Mouse (Mus musculus) forebrain, embryonic 11.5 days (tissue): Measurements from ENCODE around the gene Chit1. TPM values are rescaled to one million over a fixed set of nuclear protein-coding genes. Genes with fewer than 3 reads are reported as not detected.
A peak's percentile ranks its signal among the peaks of the same experiment; 100 is the strongest.

Experiments used
- ATAC-seq: fragments of 200-750 bp; cut with Nextera tagmentation; replicated peaks from 2 replicates; pipeline ENCODE4 v1.8.0; 2017; ENCODE audit warnings: moderate TSS enrichment; ENCODE audit not compliant: low FRiP score
- DNase-seq: peaks from one replicate; pipeline ENCODE4 v3.0.0-alpha.2; 2017; ENCODE audit warnings: low spot score
- H3K27ac ChIP-seq: fragments of 300-500 bp; sonication (generic); 2 replicates; pipeline ENCODE4 v1.5.1; 2014; ENCODE audit warnings: low read depth, low read length
- H3K27me3 ChIP-seq: fragments of 300-500 bp; sonication (generic); 2 replicates; pipeline ENCODE4 v1.6.1; 2014; ENCODE audit warnings: mild to moderate bottlenecking, low read length, mixed read lengths; ENCODE audit not compliant: control insufficient read depth, insufficient read depth
- H3K36me3 ChIP-seq: fragments of 300-500 bp; sonication (generic); 2 replicates; pipeline ENCODE4 v1.6.1; 2014; ENCODE audit warnings: mild to moderate bottlenecking, low read length, moderate library complexity, mixed read lengths; ENCODE audit not compliant: control insufficient read depth, insufficient read depth
- H3K4me1 ChIP-seq: fragments of 300-500 bp; sonication (generic); replicated peaks from 2 replicates; pipeline ENCODE4 v1.6.1; 2014; ENCODE audit warnings: low read length, mixed read lengths; ENCODE audit not compliant: control insufficient read depth, insufficient read depth
- H3K4me2 ChIP-seq: fragments of 300-500 bp; sonication (generic); 2 replicates; pipeline ENCODE4 v1.6.1; 2014; ENCODE audit warnings: low read depth, mild to moderate bottlenecking, low read length, moderate library complexity, mixed read lengths; ENCODE audit not compliant: severe bottlenecking
- H3K4me3 ChIP-seq: fragments of 300-500 bp; sonication (generic); 2 replicates; pipeline ENCODE4 v1.5.1; 2014; ENCODE audit warnings: low read depth, low read length
- H3K9ac ChIP-seq: fragments of 300-500 bp; sonication (generic); 2 replicates; pipeline ENCODE4 v1.6.1; 2014; ENCODE audit warnings: low read length
- H3K9me3 ChIP-seq: fragments of 300-500 bp; sonication (generic); 2 replicates; pipeline ENCODE4 v1.6.1; 2016; ENCODE audit warnings: low read length, mixed read lengths; ENCODE audit not compliant: control insufficient read depth
- WGBS: fragments of 180-500 bp; shearing (Covaris S2); extraction: QIAGEN DNeasy Blood & Tissue Kit; methylation state at CpG from one replicate; pipeline ENCODE4 v1.1.7; 2014; 5-methylcytosine and 5-hydroxymethylcytosine counted together
- polyA plus RNA-seq: library from polyadenylated mRNA; unstranded; fragments of >200 nt; fragmentation: Nextera tagmentation; extraction: Ambion mirVana; gene quantifications from 2 replicates; pipeline ENCODE4 v1.2.1, GENCODE M21; 2014

The Chit1 gene
- polyA plus RNA-seq, 1 experiment from 2014 or later, result not detected

GRCm38 (mm10) chr1:134098726-134099515 is 12.1 kb upstream of the Chit1 start:
- Histone ChIP-seq H3K4me2 (peak overlapping the region; percentile 78), H3K36me3 (no peaks in the 10 kb centered on the region), H3K9me3 (no peaks in the 10 kb centered on the region), H3K9ac (peak overlapping the region; percentile 54), H3K27me3 (no peaks in the 10 kb centered on the region), H3K4me1 (peaks cover 10% of the 10 kb centered on the region), H3K4me3 (peak overlapping the region; percentile 32), H3K27ac (peak overlapping the region; percentile 54)
- DNase-seq (peak; percentile 76), ATAC-seq (peak; percentile 85)
- WGBS, result 9% methylated on average over 17 of the region's 17 CpGs

DNA sequence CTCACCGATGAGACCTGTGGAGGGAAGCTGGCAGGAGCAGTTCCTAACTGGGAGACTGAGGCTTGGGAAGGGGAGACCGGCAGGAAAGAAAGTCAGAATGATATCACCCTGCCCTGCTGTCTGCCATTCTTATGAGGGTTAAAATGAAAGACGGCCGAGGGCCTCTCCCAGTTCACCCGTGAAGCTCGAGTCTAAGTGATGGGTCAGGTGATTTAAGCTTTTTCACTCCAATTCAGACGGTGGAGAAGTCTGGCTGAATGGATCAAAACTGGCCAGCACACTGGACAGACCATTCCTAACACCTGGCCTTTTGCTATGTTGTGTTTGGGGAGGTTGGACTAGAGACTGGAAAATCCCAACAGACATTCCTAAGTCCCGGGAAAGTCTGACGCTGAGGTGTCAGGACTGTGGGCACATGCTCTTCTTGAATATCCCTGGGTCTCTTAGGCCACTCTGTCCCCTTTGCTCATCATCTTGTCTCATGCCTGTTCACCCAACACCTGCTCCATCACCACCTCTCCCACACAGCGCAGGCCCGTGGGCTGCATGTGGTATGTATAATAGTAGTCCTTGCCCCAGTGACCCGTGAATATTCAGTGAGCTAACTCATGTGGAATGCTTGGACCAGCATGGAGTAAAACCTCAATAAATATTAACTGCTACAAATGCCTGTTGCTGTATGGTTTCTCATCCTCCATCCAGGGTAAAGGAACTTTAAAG is 11.4 kb upstream of the Chit1 start:
- ATAC-seq, result no peak
- peak overlapping the region; percentile 54 for H3K27ac ChIP-seq
- no peaks in the 10 kb centered on the region for H3K9me3 ChIP-seq
- WGBS, result 31% methylated on average over 12 of the region's 12 CpGs
- H3K4me1 ChIP-seq, result peaks cover 7% of the 10 kb centered on the region
- peak overlapping the region; percentile 78 for H3K4me2 ChIP-seq
- H3K27me3 ChIP-seq, result no peaks in the 10 kb centered on the region
- H3K4me3 ChIP-seq, result peak overlapping the region; percentile 32
- H3K9ac ChIP-seq, result peak overlapping the region; percentile 54
- H3K36me3 ChIP-seq, result no peaks in the 10 kb centered on the region
- DNase-seq, result no peak

DNA sequence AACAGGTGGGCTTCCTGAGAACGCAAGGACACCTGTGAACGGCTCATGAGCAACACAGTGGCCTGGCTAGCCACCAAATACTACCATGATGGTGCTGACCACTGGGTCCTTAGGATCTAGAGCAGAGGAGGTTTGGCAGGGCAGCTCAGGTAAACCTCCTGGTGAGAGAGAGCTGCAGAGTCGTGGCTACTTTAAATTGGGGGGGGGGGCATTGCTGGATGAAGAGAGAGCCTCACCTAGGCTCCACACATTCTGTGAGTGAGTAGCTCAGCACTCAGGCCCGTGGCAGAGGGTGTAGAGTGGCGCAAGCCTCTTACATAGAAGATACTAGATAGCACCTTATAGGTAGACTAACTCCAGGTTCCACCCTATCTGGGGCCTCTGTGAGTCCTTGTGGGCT is 10.6 kb upstream of the Chit1 start:
- H3K4me1 ChIP-seq, result peaks cover 7% of the 10 kb centered on the region
- WGBS, result 90% methylated on average over 5 of the region's 5 CpGs
- no peak overlapping the region for H3K27ac ChIP-seq

GRCm38 (mm10) chr1:134100928-134101327 is 10.1 kb upstream of the Chit1 start:
- Histone ChIP-seq H3K4me2 (no peak overlapping the region), H3K36me3 (no peaks in the 10 kb centered on the region), H3K27ac (no peak overlapping the region), H3K9me3 (no peaks in the 10 kb centered on the region), H3K9ac (no peak overlapping the region), H3K27me3 (no peaks in the 10 kb centered on the region), H3K4me1 (peaks cover 7% of the 10 kb centered on the region), H3K4me3 (no peak overlapping the region)
- DNase-seq (no peak), ATAC-seq (no peak)
- 89% methylated on average over 4 of the region's 4 CpGs for WGBS

More for the DNA sequence above, 10.6 kb upstream of the Chit1 start:
- DNase-seq (no peak), ATAC-seq (no peak)
- Histone ChIP-seq H3K9me3 (no peaks in the 10 kb centered on the region), H3K9ac (no peak overlapping the region), H3K4me2 (no peak overlapping the region), H3K36me3 (no peaks in the 10 kb centered on the region), H3K4me3 (no peak overlapping the region), H3K27me3 (no peaks in the 10 kb centered on the region)

- Histone ChIP-seq H3K9ac (no peak overlapping the region), H3K9me3 (no peaks in the 10 kb centered on the region), H3K4me1 (peaks cover 5% of the 10 kb centered on the region), H3K4me2 (no peak overlapping the region), H3K4me3 (no peak overlapping the region), H3K27me3 (no peaks in the 10 kb centered on the region), H3K27ac (no peak overlapping the region), H3K36me3 (no peaks in the 10 kb centered on the region)
- WGBS, result 76% methylated on average over 3 of the region's 3 CpGs
- DNase-seq (no peak), ATAC-seq (no peak)
These were observed 9.4 kb upstream of the Chit1 start for GRCm38 (mm10) chr1:134101593-134101992.

DNA sequence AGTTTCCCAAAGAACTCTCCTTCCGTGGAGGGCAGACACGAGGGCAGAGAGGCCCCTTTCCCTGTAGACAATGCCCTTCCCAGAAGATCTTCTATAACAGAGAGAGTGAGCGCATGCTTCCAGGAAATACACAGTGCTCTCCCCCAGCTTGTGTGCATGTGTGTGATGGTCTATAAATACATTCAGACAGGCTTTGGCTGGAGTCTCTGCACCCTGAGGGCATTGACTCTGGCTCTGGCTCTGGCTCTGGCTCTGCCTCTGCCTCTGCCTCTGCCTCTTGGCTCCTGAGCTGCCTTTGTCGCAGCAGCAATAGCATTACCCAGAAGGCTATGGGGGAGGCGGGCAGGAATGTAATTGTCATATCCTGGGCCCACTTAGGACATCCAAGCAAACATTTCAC is 7.2 kb upstream of the Chit1 start:
- Histone ChIP-seq H3K9ac (no peak overlapping the region), H3K36me3 (no peaks in the 10 kb centered on the region), H3K4me3 (no peak overlapping the region), H3K27me3 (no peaks in the 10 kb centered on the region), H3K4me2 (no peak overlapping the region), H3K4me1 (peaks cover 4% of the 10 kb centered on the region; the same call in 1 of the 2 replicates), H3K27ac (no peak overlapping the region), H3K9me3 (no peaks in the 10 kb centered on the region)
- no peak for DNase-seq
- no peak for ATAC-seq
- 74% methylated on average over 5 of the region's 5 CpGs for WGBS

- Histone ChIP-seq H3K4me2 (no peak overlapping the region), H3K9me3 (no peaks in the 10 kb centered on the region), H3K9ac (no peak overlapping the region), H3K27ac (no peak overlapping the region), H3K4me3 (no peak overlapping the region), H3K4me1 (no peaks in the 10 kb centered on the region; the same call in 1 of the 2 replicates), H3K36me3 (no peaks in the 10 kb centered on the region), H3K27me3 (no peaks in the 10 kb centered on the region)
- whole genome bisulfite sequencing, result 77% methylated on average over 9 of the region's 11 CpGs
- no peak for DNase-seq
- no peak for ATAC-seq
These were observed 5.8 kb upstream of the Chit1 start for GRCm38 (mm10) chr1:134105043-134105763.

DNA sequence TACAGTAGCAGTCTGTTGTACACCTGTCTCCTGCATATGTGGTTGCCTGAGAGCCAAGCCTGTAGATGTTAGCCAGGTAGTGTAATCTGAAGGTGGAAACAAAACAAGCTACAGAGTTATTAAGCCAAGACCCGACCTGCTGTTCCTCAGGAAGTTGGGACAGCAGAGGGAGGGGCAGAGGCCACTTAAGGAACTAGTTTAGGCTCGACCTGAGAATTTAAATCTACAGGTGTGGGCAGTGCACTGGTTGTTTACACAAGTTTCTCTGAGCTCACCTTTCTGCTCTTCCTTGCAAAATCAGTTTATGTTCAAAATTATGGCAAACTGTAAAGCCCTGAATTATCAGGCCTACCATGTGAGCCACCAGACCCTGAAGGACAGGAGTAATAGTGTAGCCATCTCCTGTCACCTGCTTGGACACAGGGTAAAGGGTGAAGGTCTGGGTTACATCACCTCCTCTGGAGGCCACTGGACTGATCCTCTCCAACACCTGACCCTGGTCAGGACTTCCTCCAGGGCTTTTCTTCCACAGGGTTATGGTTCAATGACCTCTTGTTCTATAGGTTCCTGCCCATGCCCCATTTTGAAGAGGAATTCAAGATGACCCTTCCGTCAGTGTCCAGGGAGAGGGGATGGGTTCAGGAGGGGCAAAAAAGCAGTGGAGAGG is 5.1 kb upstream of the Chit1 start:
- Histone ChIP-seq H3K9ac (no peak overlapping the region), H3K9me3 (no peaks in the 10 kb centered on the region), H3K4me1 (no peaks in the 10 kb centered on the region; the same call in 1 of the 2 replicates), H3K27ac (no peak overlapping the region), H3K36me3 (no peaks in the 10 kb centered on the region), H3K27me3 (no peaks in the 10 kb centered on the region), H3K4me2 (no peak overlapping the region), H3K4me3 (no peak overlapping the region)
- ATAC-seq, result no peak
- WGBS, result 61% methylated on average over 3 of the region's 3 CpGs
- DNase-seq, result no peak
